Mouse (Mus musculus): ENCODE data around the gene Tmem236. TPM values are rescaled to one million over a fixed set of nuclear protein-coding genes. Genes with fewer than 3 reads are reported as not detected.

Tmem236 gene
- polyA plus RNA-seq, 1 experiment from 2014 or later = not detected

DNA sequence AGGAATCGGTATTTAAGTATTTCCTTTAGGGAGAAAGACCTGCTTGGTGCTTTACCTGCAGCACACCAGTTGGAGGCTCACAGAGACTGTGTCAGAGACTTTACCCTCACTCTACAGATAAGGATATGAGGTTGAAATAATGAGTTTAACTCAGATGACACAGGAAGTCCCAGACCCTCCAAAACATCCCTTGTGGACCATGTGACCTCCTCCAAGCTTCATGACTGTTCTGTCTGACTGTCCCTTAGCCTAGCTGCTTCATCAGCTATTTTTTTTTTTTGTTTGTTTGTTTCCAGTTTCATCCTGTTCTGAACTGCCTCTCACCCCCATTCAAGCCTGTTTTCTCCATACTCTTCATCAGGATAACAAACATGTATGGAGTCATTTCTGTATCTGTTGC lies 58.6 kb downstream of the Tmem236 start:
- Histone ChIP-seq H3K4me1 (no peaks in the 10 kb centered on the region), H3K4me3 (no peak overlapping the region), H3K36me3 (no peaks in the 10 kb centered on the region), H3K9ac (no peak overlapping the region), H3K27ac (no peak overlapping the region), H3K9me3 (replicated peaks) (no peaks in the 10 kb centered on the region), H3K27me3 (no peaks in the 10 kb centered on the region), H3K4me2 (replicated peaks) (no peak overlapping the region)
- ATAC-seq (ENCODE audit: low FRiP score) = no peak
- WGBS = 82% methylated on average over 1 of the region's 1 CpGs

DNA sequence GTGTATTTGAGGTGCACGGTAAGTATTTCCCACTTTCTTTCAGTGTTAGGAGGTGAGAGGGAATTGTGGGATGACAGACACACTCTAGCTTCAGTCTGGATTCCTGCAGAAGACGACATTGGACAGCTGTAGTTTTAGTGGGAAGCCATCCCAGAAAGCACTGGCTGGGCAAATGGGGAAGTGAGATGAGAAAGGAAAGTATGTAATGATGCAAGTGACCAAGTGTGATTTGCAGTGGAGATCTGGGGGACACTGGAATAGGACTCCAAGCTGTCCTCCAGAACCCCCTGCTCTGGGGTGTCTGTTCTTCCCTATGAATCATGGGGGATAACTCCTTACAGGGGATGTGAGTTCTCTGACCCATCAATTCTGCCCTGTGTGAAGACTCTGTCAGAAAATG lies 59.7 kb downstream of the Tmem236 start:
- H3K4me2 ChIP-seq (replicated peaks) = no peak overlapping the region
- no peak for ATAC-seq (ENCODE audit: low FRiP score)
- no peaks in the 10 kb centered on the region for H3K27me3 ChIP-seq
- WGBS = 81% methylated on average over 2 of the region's 2 CpGs
- no peak overlapping the region for H3K4me3 ChIP-seq
- no peaks in the 10 kb centered on the region for H3K36me3 ChIP-seq
- no peak overlapping the region for H3K27ac ChIP-seq
- no peaks in the 10 kb centered on the region for H3K9me3 ChIP-seq (replicated peaks)
- no peak overlapping the region for H3K9ac ChIP-seq
- H3K4me1 ChIP-seq = no peaks in the 10 kb centered on the region

DNA sequence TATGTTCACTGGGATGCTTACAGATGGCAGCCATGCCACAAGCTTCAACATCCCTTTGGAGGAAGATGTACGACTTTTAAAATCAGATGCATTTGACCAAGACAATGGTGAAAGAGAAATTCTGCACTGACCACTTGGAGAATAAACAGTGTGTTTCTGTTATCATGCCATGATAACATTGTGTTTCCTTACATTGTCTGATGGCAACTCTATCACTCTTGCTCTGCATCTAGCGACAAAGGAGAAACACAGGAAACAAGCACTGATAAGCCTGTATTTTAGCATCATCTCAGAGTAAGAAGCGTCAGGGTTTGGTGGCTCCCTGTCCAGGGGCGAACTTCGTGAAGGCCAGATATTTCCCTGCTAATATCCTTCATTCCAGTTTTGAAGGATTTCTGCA lies 61.0 kb downstream of the Tmem236 start:
- WGBS = 88% methylated on average over 5 of the region's 5 CpGs
- Histone ChIP-seq H3K36me3 (no peaks in the 10 kb centered on the region), H3K9ac (no peak overlapping the region), H3K4me3 (no peak overlapping the region), H3K9me3 (replicated peaks) (no peaks in the 10 kb centered on the region), H3K4me2 (replicated peaks) (no peak overlapping the region), H3K27me3 (no peaks in the 10 kb centered on the region), H3K4me1 (no peaks in the 10 kb centered on the region), H3K27ac (no peak overlapping the region)
- ATAC-seq (ENCODE audit: low FRiP score) = no peak

DNA sequence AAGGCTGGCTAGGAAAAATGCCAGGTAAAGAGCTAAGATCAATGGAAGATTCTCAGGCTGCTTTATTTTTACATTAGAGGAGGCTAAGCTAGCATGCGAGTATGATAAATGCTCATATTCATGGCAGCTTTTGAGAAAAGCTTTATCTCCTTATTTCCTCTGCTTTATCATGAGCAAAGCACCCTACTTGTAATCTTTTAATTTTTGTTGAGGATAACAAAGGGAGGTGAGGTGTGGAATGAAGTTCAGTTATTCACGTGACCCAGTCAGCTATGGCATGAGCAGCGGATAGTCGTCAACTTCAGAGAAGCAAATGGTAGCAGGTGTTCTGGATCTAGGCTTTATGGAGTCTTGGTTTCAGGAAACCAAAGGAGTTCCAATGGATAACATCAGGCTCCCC lies 62.6 kb downstream of the Tmem236 start:
- H3K9me3 ChIP-seq (replicated peaks) = no peaks in the 10 kb centered on the region
- no peak overlapping the region for H3K27ac ChIP-seq
- no peak overlapping the region for H3K9ac ChIP-seq
- H3K27me3 ChIP-seq = no peaks in the 10 kb centered on the region
- H3K4me3 ChIP-seq = no peak overlapping the region
- WGBS = 95% methylated on average over 4 of the region's 4 CpGs
- no peak for ATAC-seq (ENCODE audit: low FRiP score)
- no peaks in the 10 kb centered on the region for H3K4me1 ChIP-seq
- H3K36me3 ChIP-seq = no peaks in the 10 kb centered on the region
- H3K4me2 ChIP-seq (replicated peaks) = no peak overlapping the region

DNA sequence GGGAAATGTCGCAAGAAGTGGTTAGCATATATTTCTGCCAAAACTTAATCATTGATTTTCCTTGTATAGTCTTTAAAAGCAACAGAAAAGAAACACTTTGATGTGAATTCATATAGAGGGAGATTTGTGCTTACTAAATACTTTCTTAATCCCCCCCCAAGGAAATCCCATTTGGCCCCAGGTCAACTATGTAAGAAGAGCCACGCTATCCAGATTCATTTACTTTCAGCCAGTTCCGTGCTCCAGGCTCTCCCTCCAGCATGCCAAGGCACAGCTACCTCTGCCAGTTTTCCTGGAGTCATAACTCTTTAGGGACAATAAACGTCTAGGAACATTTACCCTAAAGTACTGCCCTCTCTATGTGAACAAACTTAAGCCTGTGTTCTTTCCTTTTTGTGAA lies 63.4 kb downstream of the Tmem236 start:
- WGBS = 75% methylated on average over 4 of the region's 4 CpGs
- H3K9ac ChIP-seq = no peak overlapping the region
- H3K27me3 ChIP-seq = no peaks in the 10 kb centered on the region
- no peaks in the 10 kb centered on the region for H3K36me3 ChIP-seq
- no peak overlapping the region for H3K27ac ChIP-seq
- no peak overlapping the region for H3K4me2 ChIP-seq (replicated peaks)
- no peaks in the 10 kb centered on the region for H3K9me3 ChIP-seq (replicated peaks)
- ATAC-seq (ENCODE audit: low FRiP score) = no peak
- H3K4me3 ChIP-seq = no peak overlapping the region
- no peaks in the 10 kb centered on the region for H3K4me1 ChIP-seq

DNA sequence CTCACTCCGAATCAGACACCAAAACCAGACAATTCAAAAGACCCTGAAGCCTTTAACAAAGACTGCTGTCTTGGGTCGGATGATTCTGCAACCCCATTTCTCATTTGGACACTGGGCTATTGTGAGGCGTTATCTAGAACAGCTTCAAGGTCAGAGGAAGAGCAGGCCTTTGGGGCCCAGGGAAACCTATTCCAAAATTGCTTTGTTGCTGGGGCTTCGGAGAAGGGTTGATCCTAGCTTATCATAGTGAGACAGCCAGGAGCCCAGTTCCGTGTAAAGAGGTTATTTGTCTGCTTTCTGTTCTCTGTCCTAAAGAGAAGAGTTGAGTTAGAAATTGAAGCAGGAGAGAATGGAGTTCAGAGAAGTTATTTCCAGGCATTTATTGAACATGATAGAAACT lies 64.8 kb downstream of the Tmem236 start:
- no peak overlapping the region for H3K9ac ChIP-seq
- no peaks in the 10 kb centered on the region for H3K36me3 ChIP-seq
- H3K4me1 ChIP-seq = no peaks in the 10 kb centered on the region
- H3K9me3 ChIP-seq (replicated peaks) = no peaks in the 10 kb centered on the region
- no peak overlapping the region for H3K4me2 ChIP-seq (replicated peaks)
- no peak overlapping the region for H3K4me3 ChIP-seq
- WGBS = 52% methylated on average over 5 of the region's 5 CpGs
- H3K27ac ChIP-seq = no peak overlapping the region
- H3K27me3 ChIP-seq = no peaks in the 10 kb centered on the region
- no peak for ATAC-seq (ENCODE audit: low FRiP score)

DNA sequence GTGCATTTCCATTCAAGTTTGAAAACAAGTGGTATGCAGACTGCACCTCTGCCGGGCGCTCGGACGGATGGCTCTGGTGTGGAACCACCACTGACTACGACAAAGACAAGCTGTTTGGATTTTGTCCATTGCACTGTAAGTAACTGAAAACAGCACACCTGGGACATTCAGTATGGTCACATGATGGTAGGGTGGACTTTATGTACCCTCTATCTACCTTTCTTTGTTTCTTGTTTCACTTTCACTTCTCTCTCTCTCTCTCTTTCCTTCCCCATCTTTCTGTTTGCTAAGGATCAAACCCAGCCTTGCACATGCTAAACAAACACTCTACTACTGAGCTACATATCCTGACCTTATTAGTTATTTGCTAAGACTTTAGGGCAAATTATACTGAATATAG lies 69.8 kb downstream of the Tmem236 start:
- no peak overlapping the region for H3K4me3 ChIP-seq
- H3K27ac ChIP-seq = no peak overlapping the region
- ATAC-seq (ENCODE audit: low FRiP score) = no peak
- WGBS = 84% methylated on average over 5 of the region's 5 CpGs
- no peaks in the 10 kb centered on the region for H3K36me3 ChIP-seq
- H3K27me3 ChIP-seq = no peaks in the 10 kb centered on the region
- H3K4me1 ChIP-seq = no peaks in the 10 kb centered on the region
- H3K9me3 ChIP-seq (replicated peaks) = no peaks in the 10 kb centered on the region
- no peak overlapping the region for H3K9ac ChIP-seq
- no peak overlapping the region for H3K4me2 ChIP-seq (replicated peaks)

DNA sequence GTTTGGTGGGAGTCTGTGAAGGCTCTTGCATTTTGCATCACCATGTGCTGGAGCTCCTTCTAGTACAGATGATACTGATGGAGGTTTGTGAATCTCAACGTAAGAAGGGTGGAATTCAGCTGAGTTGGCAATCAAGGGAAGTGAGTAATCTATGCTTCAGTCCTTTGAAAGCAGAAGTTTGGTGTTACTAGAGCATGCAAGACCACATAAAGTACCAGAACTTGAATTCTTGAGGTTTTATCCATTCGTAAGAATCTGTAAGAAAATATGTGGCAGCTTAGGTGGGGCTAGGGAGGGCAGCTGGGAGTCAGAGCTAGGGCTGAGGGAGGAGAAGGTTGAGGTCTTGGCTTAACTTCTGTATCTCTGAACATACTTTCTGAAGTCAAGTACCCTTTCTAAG lies 70.3 kb downstream of the Tmem236 start:
- H3K27me3 ChIP-seq = no peaks in the 10 kb centered on the region
- 94% methylated on average over 2 of the region's 2 CpGs for WGBS
- H3K9me3 ChIP-seq (replicated peaks) = no peaks in the 10 kb centered on the region
- H3K4me2 ChIP-seq (replicated peaks) = no peak overlapping the region
- no peak overlapping the region for H3K4me3 ChIP-seq
- H3K27ac ChIP-seq = no peak overlapping the region
- no peak for ATAC-seq (ENCODE audit: low FRiP score)
- no peaks in the 10 kb centered on the region for H3K36me3 ChIP-seq
- H3K9ac ChIP-seq = no peak overlapping the region
- no peaks in the 10 kb centered on the region for H3K4me1 ChIP-seq

DNA sequence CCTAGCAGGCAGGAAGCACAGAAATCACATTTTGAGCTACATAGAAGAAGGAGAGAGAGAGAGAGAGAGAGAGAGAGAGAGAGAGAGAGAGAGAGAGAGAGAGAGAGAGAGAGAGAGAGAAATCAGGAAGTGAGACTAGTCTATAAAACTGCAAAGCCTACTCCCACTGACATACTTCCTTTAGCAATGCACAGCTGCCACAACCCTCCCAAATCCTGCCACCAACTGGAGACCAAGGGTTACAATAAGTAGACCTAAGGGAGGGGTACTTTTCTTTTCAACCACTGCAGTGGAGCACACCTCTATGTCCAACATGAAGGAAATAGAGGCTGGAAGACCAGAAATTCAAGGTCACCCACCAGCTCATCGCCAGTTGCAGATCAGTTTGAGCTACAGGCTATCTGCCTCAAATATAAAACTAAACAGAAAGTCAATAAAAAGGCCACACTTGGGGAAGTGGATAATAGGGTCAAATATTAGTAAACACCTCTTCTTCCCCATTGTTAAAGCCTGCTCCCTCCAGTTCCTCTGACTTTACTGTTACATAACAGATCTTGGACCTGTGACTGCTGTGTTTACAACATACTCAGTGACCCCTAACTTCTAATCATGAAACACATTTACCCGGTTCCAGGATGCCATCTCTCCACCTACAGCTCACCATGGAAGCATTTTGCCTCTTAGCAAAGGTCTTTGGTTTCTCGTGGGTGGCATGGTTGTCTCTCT lies 75.7 kb downstream of the Tmem236 start:
- ATAC-seq (ENCODE audit: low FRiP score) = no peak
- 82% methylated on average over 3 of the region's 3 CpGs for WGBS
- Histone ChIP-seq H3K4me1 (no peaks in the 10 kb centered on the region), H3K36me3 (no peaks in the 10 kb centered on the region), H3K4me2 (replicated peaks) (no peak overlapping the region), H3K9ac (no peak overlapping the region), H3K27me3 (no peaks in the 10 kb centered on the region), H3K4me3 (no peak overlapping the region), H3K27ac (no peak overlapping the region), H3K9me3 (replicated peaks) (no peaks in the 10 kb centered on the region)

DNA sequence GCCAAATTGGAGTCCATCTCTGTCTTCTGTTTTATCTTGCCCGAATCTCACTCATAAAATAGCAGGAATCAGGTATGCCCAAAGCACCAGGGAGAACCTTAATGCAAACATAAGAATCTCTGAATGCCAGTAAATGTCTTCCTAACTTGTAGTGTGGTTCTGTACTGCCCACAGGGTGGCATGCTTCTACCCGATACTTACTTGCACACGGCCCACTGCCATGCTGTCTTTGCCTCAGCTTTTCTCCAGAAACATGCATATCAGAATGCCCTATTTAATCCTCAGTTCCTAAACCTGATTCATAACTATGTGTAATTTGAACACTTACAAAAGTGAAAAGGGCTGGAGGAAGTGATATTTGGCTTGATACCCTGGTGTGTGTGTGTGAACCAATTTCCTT lies 77.6 kb downstream of the Tmem236 start:
- Histone ChIP-seq H3K4me3 (no peak overlapping the region), H3K4me1 (no peaks in the 10 kb centered on the region), H3K27me3 (no peaks in the 10 kb centered on the region), H3K4me2 (replicated peaks) (no peak overlapping the region), H3K36me3 (no peaks in the 10 kb centered on the region), H3K9me3 (replicated peaks) (no peaks in the 10 kb centered on the region), H3K9ac (no peak overlapping the region), H3K27ac (no peak overlapping the region)
- 75% methylated on average over 3 of the region's 3 CpGs for WGBS
- no peak for ATAC-seq (ENCODE audit: low FRiP score)

DNA sequence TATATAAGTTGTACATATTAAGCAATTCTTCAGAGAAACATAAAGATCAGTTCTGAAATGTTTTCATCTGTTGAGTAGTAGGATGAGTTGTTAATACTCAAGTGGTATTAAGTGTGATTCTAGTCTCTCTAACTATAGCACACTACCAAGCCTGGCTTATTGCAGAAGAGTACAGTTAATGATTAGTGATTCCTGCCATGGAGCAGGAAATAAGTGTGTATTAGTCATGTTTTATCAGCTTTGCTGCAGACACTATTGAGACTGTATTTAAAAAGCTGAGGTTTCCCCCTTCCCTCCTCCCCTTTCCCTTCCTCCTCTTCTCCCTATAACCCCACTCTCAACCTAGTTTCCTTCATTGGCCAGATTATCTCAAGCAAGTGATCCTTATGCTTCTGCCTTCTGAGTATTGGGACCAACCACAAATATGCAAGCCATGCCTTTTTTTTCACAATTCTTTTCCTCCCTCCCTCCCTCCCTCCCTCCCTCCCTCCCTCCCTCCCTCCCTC lies 84.1 kb downstream of the Tmem236 start:
- no peaks in the 10 kb centered on the region for H3K4me1 ChIP-seq
- no peak overlapping the region for H3K9ac ChIP-seq
- H3K4me2 ChIP-seq (replicated peaks) = no peak overlapping the region
- no peaks in the 10 kb centered on the region for H3K36me3 ChIP-seq
- no peak overlapping the region for H3K27ac ChIP-seq
- ATAC-seq (ENCODE audit: low FRiP score) = no peak
- H3K9me3 ChIP-seq (replicated peaks) = no peaks in the 10 kb centered on the region
- H3K4me3 ChIP-seq = no peak overlapping the region
- H3K27me3 ChIP-seq = no peaks in the 10 kb centered on the region

DNA sequence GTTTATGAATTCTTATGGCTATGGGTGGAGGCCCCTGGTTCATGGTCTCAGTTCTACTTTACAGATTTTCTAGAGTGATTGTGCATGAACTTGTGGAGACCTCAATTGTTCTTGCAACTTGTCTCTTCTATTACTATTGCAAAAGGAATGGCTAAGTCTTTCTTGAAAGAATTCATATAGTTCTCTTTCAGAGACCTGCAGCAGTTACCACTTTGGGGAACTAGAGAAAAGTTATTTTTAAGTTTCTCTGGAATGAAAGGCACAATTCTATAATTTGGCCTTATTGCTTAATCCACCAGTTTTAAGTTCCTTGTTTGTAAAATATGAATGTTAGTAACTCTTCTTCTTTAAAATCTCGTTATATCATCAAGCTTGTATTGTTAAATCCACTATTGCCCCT lies 87.8 kb downstream of the Tmem236 start:
- WGBS = 80% methylated on average over 1 of the region's 1 CpGs
- no peak overlapping the region for H3K9ac ChIP-seq
- no peaks in the 10 kb centered on the region for H3K4me1 ChIP-seq
- H3K9me3 ChIP-seq (replicated peaks) = no peaks in the 10 kb centered on the region
- H3K4me3 ChIP-seq = no peak overlapping the region
- H3K4me2 ChIP-seq (replicated peaks) = no peak overlapping the region
- no peak for ATAC-seq (ENCODE audit: low FRiP score)
- no peak overlapping the region for H3K27ac ChIP-seq
- H3K36me3 ChIP-seq = no peaks in the 10 kb centered on the region
- H3K27me3 ChIP-seq = no peaks in the 10 kb centered on the region

DNA sequence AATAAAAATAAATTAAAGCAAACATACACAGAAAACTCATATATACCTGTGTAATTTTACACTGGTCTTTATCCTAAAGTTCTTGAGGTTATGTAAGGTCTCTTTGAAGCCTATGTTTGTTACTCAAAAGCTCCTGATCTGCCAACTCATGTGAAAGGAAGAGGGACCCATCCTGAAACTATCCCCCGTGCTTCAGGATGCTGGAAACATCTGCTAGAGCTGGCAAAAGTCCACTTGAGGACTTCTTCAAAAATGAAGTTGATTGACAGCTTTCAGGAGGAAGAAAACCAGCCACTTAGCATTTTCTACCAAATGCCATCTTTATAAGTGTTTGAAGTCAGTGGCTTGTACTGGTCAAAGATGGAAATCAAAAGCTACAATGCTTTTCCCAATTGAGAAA lies 94.8 kb downstream of the Tmem236 start:
- Histone ChIP-seq H3K9ac (no peak overlapping the region), H3K9me3 (replicated peaks) (no peaks in the 10 kb centered on the region), H3K27ac (no peak overlapping the region), H3K4me2 (replicated peaks) (no peak overlapping the region), H3K27me3 (no peaks in the 10 kb centered on the region), H3K36me3 (no peaks in the 10 kb centered on the region), H3K4me3 (no peak overlapping the region), H3K4me1 (no peaks in the 10 kb centered on the region)
- no peak for ATAC-seq (ENCODE audit: low FRiP score)
- 70% methylated on average over 1 of the region's 1 CpGs for WGBS
